Mouse (Mus musculus) limb, embryonic 10.5 days (tissue): ENCODE results near the gene Pomc. TPM values are rescaled to one million over a fixed set of nuclear protein-coding genes. Genes with fewer than 3 reads are reported as not detected.

Experiments used
- DNase-seq: peaks from one replicate; pipeline ENCODE4 v3.0.0-alpha.2; 2017; ENCODE audit warnings: low spot score
- H3K27ac ChIP-seq: fragments of 300-500 bp; sonication (generic); 2 replicates; pipeline ENCODE4 v1.5.1; 2016; ENCODE audit warnings: mild to moderate bottlenecking
- H3K27me3 ChIP-seq: fragments of 300-500 bp; sonication (generic); 2 replicates; pipeline ENCODE4 v1.6.1; 2016; ENCODE audit warnings: low read depth, mild to moderate bottlenecking; ENCODE audit not compliant: poor library complexity, severe bottlenecking
- H3K36me3 ChIP-seq: fragments of 300-500 bp; sonication (generic); 2 replicates; pipeline ENCODE4 v1.6.1; 2016; ENCODE audit warnings: mild to moderate bottlenecking, moderate library complexity
- H3K4me1 ChIP-seq: fragments of 300-500 bp; sonication (generic); 2 replicates; pipeline ENCODE4 v1.6.1; 2016
- H3K4me3 ChIP-seq: fragments of 300-500 bp; sonication (generic); 2 replicates; pipeline ENCODE4 v1.5.1; 2016; ENCODE audit warnings: mild to moderate bottlenecking, moderate library complexity
- H3K9me3 ChIP-seq: fragments of 300-500 bp; sonication (generic); replicated peaks from 2 replicates; pipeline ENCODE4 v1.6.1; 2016; ENCODE audit warnings: mild to moderate bottlenecking
- WGBS: fragments of 180-500 bp; shearing (Covaris S2); methylation state at CpG from one replicate; pipeline ENCODE4 v1.1.7; 2016; 5-methylcytosine and 5-hydroxymethylcytosine counted together
- polyA plus RNA-seq: library from polyadenylated mRNA; unstranded; fragments of >200 nt; fragmentation: Nextera tagmentation; extraction: Ambion mirVana; gene quantifications from 2 replicates; pipeline ENCODE4 v1.2.1, GENCODE M21; 2016

Gene Pomc
- polyA plus RNA-seq, 1 experiment from 2014 or later, result 4.5 TPM

DNA sequence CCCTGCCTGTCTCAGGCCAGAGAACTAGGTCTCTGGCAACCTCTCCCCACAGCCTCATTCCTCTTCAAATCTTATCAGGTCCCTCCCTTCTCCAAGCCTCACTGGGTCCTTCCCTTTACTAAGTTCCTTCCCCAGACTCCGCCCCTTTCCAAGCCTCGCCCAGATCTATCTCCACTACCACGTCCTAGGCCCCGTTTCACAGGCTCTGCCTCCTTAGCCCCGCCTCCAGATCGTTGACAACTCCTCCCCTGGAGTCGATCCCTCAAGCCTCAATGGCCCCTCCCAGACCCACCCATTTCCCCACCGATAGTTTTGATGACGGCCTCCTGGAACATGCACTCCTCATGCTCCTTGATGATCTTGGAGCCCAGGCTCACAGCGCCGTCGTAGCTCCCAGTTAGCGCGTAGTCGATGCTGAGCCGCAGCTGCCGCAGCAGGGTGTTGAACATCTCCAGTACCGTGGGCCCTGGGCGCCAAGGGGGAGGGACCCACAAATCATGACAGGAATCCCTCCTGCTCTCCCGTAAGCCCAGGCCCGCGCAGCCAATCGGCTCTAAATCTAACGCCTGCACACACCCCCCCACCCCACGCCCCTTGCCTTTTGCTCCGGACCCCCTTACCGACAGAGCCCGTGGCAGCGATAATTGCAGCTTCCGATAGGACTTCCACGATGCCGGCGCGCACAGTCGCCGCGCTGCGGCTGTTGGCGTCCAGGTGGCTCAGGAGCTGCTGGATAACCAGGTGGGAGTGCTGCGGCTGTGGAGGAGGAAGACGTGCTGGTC, 26.8 kb downstream of the Pomc start:
- Histone ChIP-seq H3K4me3 (peak overlapping the region; percentile 65), H3K27me3 (peaks cover 20% of the 10 kb centered on the region), H3K27ac (peak overlapping the region; percentile 68), H3K36me3 (peaks cover 7% of the 10 kb centered on the region; the same call in 1 of the 2 replicates), H3K4me1 (peaks cover 23% of the 10 kb centered on the region), H3K9me3 (no peaks in the 10 kb centered on the region)
- DNase-seq, result peak; percentile 76
- under 1% methylated on average over 41 of the region's 41 CpGs for WGBS

GRCm38 (mm10) chr12:3982257-3982656, 27.5 kb downstream of the Pomc start:
- Histone ChIP-seq H3K27me3 (peaks cover 20% of the 10 kb centered on the region), H3K36me3 (no peaks in the 10 kb centered on the region), H3K4me3 (peak overlapping the region; percentile 65), H3K9me3 (no peaks in the 10 kb centered on the region), H3K4me1 (peaks cover 23% of the 10 kb centered on the region), H3K27ac (no peak overlapping the region)
- DNase-seq, result no peak
- 20% methylated on average over 6 of the region's 6 CpGs for WGBS

DNA sequence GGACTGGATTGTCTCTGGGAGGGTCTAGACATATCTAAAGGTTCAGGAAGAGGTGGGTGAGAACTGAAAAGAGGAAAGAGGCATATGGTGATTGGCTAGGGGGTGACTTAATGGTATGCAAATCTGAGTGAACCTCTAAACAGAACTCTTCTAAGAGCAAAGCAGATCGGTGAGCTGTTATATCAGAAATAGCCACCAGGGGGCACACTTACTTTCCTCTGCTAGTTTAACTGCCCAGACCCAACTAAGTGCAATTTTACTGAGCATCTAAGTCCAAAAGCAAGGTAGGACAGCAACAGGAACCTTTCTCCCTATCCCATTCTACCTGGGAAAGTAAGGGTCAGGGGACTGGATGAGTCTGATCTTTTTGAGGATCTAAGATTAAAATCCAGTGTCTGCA, 29.0 kb downstream of the Pomc start:
- peak; percentile 79 for DNase-seq
- H3K27ac ChIP-seq, result no peak overlapping the region
- WGBS, result 0% methylated on average over 1 of the region's 1 CpGs
- no peaks in the 10 kb centered on the region for H3K9me3 ChIP-seq
- no peak overlapping the region for H3K4me3 ChIP-seq
- H3K27me3 ChIP-seq, result peaks cover 20% of the 10 kb centered on the region
- H3K4me1 ChIP-seq, result peaks cover 23% of the 10 kb centered on the region
- no peaks in the 10 kb centered on the region for H3K36me3 ChIP-seq

GRCm38 (mm10) chr12:3984446-3984845, 29.7 kb downstream of the Pomc start:
- DNase-seq, result no peak
- peaks cover 23% of the 10 kb centered on the region for H3K4me1 ChIP-seq
- H3K36me3 ChIP-seq, result no peaks in the 10 kb centered on the region
- WGBS, result 70% methylated on average over 9 of the region's 9 CpGs
- no peaks in the 10 kb centered on the region for H3K9me3 ChIP-seq
- H3K27ac ChIP-seq, result no peak overlapping the region
- no peak overlapping the region for H3K4me3 ChIP-seq
- peaks cover 20% of the 10 kb centered on the region for H3K27me3 ChIP-seq

- no peaks in the 10 kb centered on the region; the same call in 1 of the 2 replicates for H3K36me3 ChIP-seq
- H3K9me3 ChIP-seq, result no peaks in the 10 kb centered on the region
- no peaks in the 10 kb centered on the region for H3K4me1 ChIP-seq
- no peak overlapping the region for H3K4me3 ChIP-seq
- 53% methylated on average over 2 of the region's 2 CpGs for WGBS
- H3K27ac ChIP-seq, result no peak overlapping the region
- DNase-seq, result no peak
- no peaks in the 10 kb centered on the region for H3K27me3 ChIP-seq
Observed at GRCm38 (mm10) chr12:3989943-3990342, 35.2 kb downstream of the Pomc start.

DNA sequence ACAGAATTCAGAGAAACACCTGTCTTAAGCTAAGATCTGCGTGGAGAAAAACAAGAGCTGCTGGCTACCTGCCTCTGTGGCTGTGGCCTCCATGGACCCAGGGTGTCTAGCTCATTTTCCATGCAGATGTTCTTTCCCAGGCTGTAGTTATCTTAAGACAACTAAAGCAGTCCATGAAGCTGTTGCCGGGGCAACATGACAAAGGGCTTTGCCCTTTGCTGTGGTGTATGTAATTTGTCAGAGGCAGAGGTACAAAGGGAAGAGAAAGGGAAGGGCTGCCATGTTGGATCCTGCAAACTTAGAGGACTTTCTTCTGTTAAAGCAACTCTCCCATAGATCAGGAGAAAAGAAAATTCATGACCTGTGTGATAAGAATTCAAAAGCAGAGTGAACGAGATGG, 36.3 kb downstream of the Pomc start:
- Histone ChIP-seq H3K4me1 (no peaks in the 10 kb centered on the region), H3K9me3 (no peaks in the 10 kb centered on the region), H3K4me3 (no peak overlapping the region), H3K36me3 (no peaks in the 10 kb centered on the region; the same call in 1 of the 2 replicates), H3K27me3 (no peaks in the 10 kb centered on the region), H3K27ac (no peak overlapping the region)
- WGBS, result 96% methylated on average over 3 of the region's 3 CpGs
- no peak for DNase-seq

- Histone ChIP-seq H3K4me3 (no peak overlapping the region), H3K27ac (no peak overlapping the region), H3K4me1 (no peaks in the 10 kb centered on the region), H3K36me3 (no peaks in the 10 kb centered on the region; the same call in 1 of the 2 replicates), H3K27me3 (no peaks in the 10 kb centered on the region), H3K9me3 (no peaks in the 10 kb centered on the region)
- no peak for DNase-seq
- WGBS, result 91% methylated on average over 9 of the region's 9 CpGs
Observed at GRCm38 (mm10) chr12:3996749-3997148, 42.0 kb downstream of the Pomc start.

DNA sequence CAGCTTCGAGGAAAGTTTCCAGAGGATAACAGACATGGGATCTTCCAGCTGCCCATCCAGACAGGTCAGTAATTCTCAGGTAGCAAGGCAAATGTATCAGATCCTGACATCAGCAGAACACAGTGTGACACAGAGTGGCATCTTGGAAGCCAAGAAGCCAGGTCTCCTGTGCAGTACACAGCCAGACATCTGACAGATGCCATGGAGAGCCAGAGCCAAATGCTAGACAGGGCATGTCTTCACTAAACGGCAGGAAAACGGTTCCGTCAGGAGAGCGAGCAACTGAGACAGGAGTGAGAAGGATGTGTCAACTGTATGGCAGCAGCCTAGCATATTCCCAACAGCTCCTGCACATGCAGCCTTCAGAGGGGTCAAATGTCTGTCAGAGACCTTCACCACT, 45.7 kb downstream of the Pomc start:
- H3K4me1 ChIP-seq, result no peaks in the 10 kb centered on the region
- no peak for DNase-seq
- no peaks in the 10 kb centered on the region for H3K27me3 ChIP-seq
- H3K27ac ChIP-seq, result no peak overlapping the region
- H3K4me3 ChIP-seq, result no peak overlapping the region
- 94% methylated on average over 5 of the region's 5 CpGs for WGBS
- no peaks in the 10 kb centered on the region for H3K9me3 ChIP-seq
- no peaks in the 10 kb centered on the region for H3K36me3 ChIP-seq

GRCm38 (mm10) chr12:4004648-4005047, 49.9 kb downstream of the Pomc start:
- H3K27me3 ChIP-seq, result no peaks in the 10 kb centered on the region
- H3K4me3 ChIP-seq, result no peak overlapping the region
- H3K36me3 ChIP-seq, result no peaks in the 10 kb centered on the region
- H3K4me1 ChIP-seq, result peaks cover 25% of the 10 kb centered on the region
- no peak overlapping the region for H3K27ac ChIP-seq
- DNase-seq, result no peak
- no peaks in the 10 kb centered on the region for H3K9me3 ChIP-seq
- WGBS, result 37% methylated on average over 6 of the region's 6 CpGs

DNA sequence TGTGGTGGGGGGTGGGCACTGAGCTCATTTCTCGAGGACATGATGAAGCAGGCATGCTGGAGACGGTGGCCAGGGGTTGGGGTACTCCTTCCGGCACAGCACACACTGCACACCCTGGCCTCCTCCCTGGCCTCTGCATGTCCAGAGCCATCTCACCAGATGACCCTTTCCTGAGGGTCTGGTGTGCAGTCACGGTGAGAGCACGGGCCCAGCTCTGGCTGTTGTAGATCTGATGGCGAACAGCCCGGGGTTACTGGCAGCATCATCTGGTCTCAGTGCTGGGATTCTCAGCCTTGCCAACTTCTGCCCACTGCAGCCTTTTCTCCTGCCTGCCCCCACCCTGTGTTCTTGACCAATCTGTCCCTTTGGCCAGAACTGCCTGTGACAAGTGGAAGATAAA, 51.3 kb downstream of the Pomc start:
- H3K36me3 ChIP-seq, result no peaks in the 10 kb centered on the region
- H3K9me3 ChIP-seq, result no peaks in the 10 kb centered on the region
- no peak overlapping the region for H3K4me3 ChIP-seq
- no peaks in the 10 kb centered on the region for H3K27me3 ChIP-seq
- 86% methylated on average over 7 of the region's 7 CpGs for WGBS
- no peak overlapping the region for H3K27ac ChIP-seq
- DNase-seq, result no peak
- peaks cover 31% of the 10 kb centered on the region for H3K4me1 ChIP-seq

DNA sequence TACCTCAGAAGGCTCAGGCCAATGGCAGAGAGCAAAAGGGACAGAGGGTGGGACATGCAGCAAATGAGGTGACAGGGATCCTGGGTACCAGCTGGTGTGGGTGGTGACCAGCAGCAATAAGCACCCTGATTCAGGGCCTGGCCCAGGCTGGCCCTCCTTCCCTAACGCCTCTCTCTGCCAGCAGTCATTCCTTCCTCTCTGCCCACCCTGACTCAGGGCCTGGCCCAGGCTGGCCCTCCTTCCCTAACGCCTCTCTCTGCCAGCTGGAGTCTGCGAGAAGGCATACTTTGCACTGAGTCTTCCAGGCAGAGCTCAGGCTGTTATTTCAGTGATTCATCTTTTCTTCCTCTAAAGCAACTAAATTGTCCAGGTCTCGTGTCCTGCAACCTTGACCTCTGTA, 52.4 kb downstream of the Pomc start:
- Histone ChIP-seq H3K9me3 (no peaks in the 10 kb centered on the region), H3K27me3 (no peaks in the 10 kb centered on the region), H3K4me3 (no peak overlapping the region), H3K27ac (no peak overlapping the region; the same call in 1 of the 2 replicates), H3K4me1 (peaks cover 31% of the 10 kb centered on the region), H3K36me3 (no peaks in the 10 kb centered on the region)
- 39% methylated on average over 4 of the region's 4 CpGs for WGBS
- no peak for DNase-seq

GRCm38 (mm10) chr12:4007766-4008165, 53.0 kb downstream of the Pomc start:
- DNase-seq, result no peak
- Histone ChIP-seq H3K9me3 (no peaks in the 10 kb centered on the region), H3K27ac (no peak overlapping the region), H3K4me1 (peaks cover 31% of the 10 kb centered on the region), H3K36me3 (no peaks in the 10 kb centered on the region), H3K27me3 (no peaks in the 10 kb centered on the region), H3K4me3 (no peak overlapping the region)
- WGBS, result 71% methylated on average over 4 of the region's 4 CpGs

GRCm38 (mm10) chr12:4008731-4009130, 54.0 kb downstream of the Pomc start:
- no peak for DNase-seq
- H3K4me1 ChIP-seq, result peaks cover 31% of the 10 kb centered on the region

More at GRCm38 (mm10) chr12:4008731-4009130, 54.0 kb downstream of the Pomc start:
- Histone ChIP-seq H3K9me3 (no peaks in the 10 kb centered on the region), H3K27ac (no peak overlapping the region), H3K27me3 (no peaks in the 10 kb centered on the region), H3K36me3 (no peaks in the 10 kb centered on the region), H3K4me3 (peak overlapping the region; percentile 14; the same call in 1 of the 2 replicates)
- 48% methylated on average over 12 of the region's 12 CpGs for WGBS
